Mouse (Mus musculus): ENCODE measurements around the gene Ndufs5. TPM values are rescaled to one million over a fixed set of nuclear protein-coding genes. Genes with fewer than 3 reads are reported as not detected.

Gene Ndufs5
- total RNA-seq, 1 experiment, result 92.9 TPM

DNA sequence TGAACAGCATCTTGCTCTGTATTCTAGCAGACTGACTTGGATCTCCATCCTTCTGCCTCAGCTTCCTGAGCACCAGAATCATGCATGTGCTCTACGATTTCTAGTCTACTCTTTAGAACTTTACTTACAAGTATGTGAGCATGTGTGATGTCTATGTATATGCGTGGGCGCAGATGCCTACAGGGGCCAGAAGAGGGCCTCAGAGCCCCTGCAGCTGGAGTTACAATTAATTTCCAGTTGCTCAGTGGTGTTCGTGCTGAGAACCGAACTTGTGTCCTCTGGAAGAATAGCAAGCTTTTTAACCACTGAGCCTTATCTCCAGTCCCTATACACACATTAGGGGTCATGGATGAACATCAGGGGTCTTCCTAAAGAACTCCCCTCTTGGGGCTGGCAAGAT is 10.7 kb downstream of the Ndufs5 start:
- no peak for TF ChIP-seq CHD2 (IDR thresholded peaks at IDR 0.05; ENCODE audit: low read depth, low read length)
- TF ChIP-seq ZNF384 (IDR thresholded peaks at IDR 0.05; ENCODE audit: low read depth, low read length), result no peak
- TF ChIP-seq MAFK (IDR thresholded peaks at IDR 0.05; ENCODE audit: insufficient read depth, low read depth, low read length), result no peak
- no peak for TF ChIP-seq ZC3H11A (IDR thresholded peaks at IDR 0.05; ENCODE audit: borderline replicate concordance, low read depth, low read length)
- TF ChIP-seq HCFC1 (IDR thresholded peaks at IDR 0.05; ENCODE audit: borderline replicate concordance, insufficient read depth, low read length), result no peak
- H3K27ac ChIP-seq (ENCODE audit: insufficient read depth, low read depth, low read length, poor library complexity, severe bottlenecking), result no peak overlapping the region
- H3K9me3 ChIP-seq (ENCODE audit: control insufficient read depth, insufficient read depth, low read depth, low read length), result no peaks in the 10 kb centered on the region
- no peaks in the 10 kb centered on the region for H3K4me1 ChIP-seq (ENCODE audit: control insufficient read depth in 2 of 2, insufficient read depth in 2 of 2, low read length in 2 of 2, poor library complexity in 1 of 2)
- DNase-seq (ENCODE audit: low read depth, low spot score), result no peak
- no peaks in the 10 kb centered on the region for H3K36me3 ChIP-seq (ENCODE audit: control insufficient read depth, insufficient read depth, low read length, poor library complexity, severe bottlenecking)
- no peak overlapping the region for H3K4me3 ChIP-seq (ENCODE audit: insufficient read depth in 1 of 2, low read depth in 1 of 2, low read length in 2 of 2, poor library complexity in 1 of 2, severe bottlenecking in 1 of 2)
- no peak overlapping the region for H3K9ac ChIP-seq (ENCODE audit: insufficient read depth, low read depth, low read length, poor library complexity, severe bottlenecking)
- in situ Hi-C loops (cut with MboI; ENCODE audit: low sequenced_read_pairs in 2 of 2, unreplicated experiment in 2 of 2), result no loop called here

DNA sequence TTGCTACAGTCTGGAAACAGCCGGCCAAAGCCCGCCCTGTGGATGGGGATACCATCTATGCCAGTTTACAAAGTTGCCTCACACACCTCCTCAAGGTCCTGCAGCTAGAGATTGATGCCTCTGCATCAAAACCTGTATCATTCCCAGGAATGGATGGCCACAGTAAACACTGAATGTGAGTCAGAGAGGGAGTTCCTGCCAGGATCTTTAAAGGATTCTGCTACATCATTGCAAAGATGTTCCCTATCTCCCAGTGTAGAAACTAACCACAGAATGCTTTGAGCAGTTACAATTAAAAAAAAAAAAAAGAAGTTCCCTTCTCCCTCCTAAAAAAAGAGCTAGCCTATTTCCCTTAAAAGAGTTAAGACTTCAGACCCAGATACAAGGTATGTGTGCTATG is 12.7 kb downstream of the Ndufs5 start:
- in situ Hi-C loops (cut with MboI; ENCODE audit: low sequenced_read_pairs in 2 of 2, unreplicated experiment in 2 of 2), result no loop called here
- no peak for TF ChIP-seq CHD2 (IDR thresholded peaks at IDR 0.05; ENCODE audit: low read depth, low read length)
- DNase-seq (ENCODE audit: low read depth, low spot score), result no peak
- Histone ChIP-seq H3K9ac (ENCODE audit: insufficient read depth, low read depth, low read length, poor library complexity, severe bottlenecking) (no peak overlapping the region), H3K36me3 (ENCODE audit: control insufficient read depth, insufficient read depth, low read length, poor library complexity, severe bottlenecking) (no peaks in the 10 kb centered on the region), H3K9me3 (ENCODE audit: control insufficient read depth, insufficient read depth, low read depth, low read length) (no peaks in the 10 kb centered on the region), H3K4me1 (ENCODE audit: control insufficient read depth in 2 of 2, insufficient read depth in 2 of 2, low read length in 2 of 2, poor library complexity in 1 of 2) (no peaks in the 10 kb centered on the region), H3K4me3 (ENCODE audit: insufficient read depth in 1 of 2, low read depth in 1 of 2, low read length in 2 of 2, poor library complexity in 1 of 2, severe bottlenecking in 1 of 2) (no peak overlapping the region), H3K27ac (ENCODE audit: insufficient read depth, low read depth, low read length, poor library complexity, severe bottlenecking) (no peak overlapping the region)

DNA sequence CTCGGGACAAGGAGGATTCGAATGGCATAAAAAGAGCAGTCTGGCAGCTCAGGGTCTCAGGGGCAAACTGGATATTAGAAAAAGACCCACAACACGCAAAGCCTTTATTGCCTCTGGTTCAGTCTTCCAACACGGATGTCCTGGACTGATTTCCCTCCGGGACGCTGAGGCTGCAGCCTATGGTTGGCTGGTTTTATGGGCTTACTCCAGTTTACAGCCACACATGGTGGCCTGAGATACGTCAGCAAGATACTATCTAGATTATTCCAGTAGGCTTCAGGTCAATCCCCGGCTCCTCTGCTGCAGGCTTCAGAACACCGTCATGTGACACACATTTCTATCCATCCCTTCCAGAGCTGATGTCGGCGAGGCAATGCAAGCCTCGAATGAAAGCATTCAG is 24.6 kb downstream of the Ndufs5 start:
- Histone ChIP-seq H3K9me3 (ENCODE audit: control insufficient read depth, insufficient read depth, low read depth, low read length) (no peaks in the 10 kb centered on the region), H3K27ac (ENCODE audit: insufficient read depth, low read depth, low read length, poor library complexity, severe bottlenecking) (no peak overlapping the region), H3K9ac (ENCODE audit: insufficient read depth, low read depth, low read length, poor library complexity, severe bottlenecking) (no peak overlapping the region), H3K4me1 (ENCODE audit: control insufficient read depth in 2 of 2, insufficient read depth in 2 of 2, low read length in 2 of 2, poor library complexity in 1 of 2) (peaks cover 6 to 9% of the 10 kb centered on the region in 2 experiments), H3K36me3 (ENCODE audit: control insufficient read depth, insufficient read depth, low read length, poor library complexity, severe bottlenecking) (no peaks in the 10 kb centered on the region), H3K4me3 (ENCODE audit: insufficient read depth in 1 of 2, low read depth in 1 of 2, low read length in 2 of 2, poor library complexity in 1 of 2, severe bottlenecking in 1 of 2) (no peak overlapping the region)
- DNase-seq (ENCODE audit: low read depth, low spot score), result no peak
- in situ Hi-C loops (cut with MboI; ENCODE audit: low sequenced_read_pairs in 2 of 2, unreplicated experiment in 2 of 2), result no loop called here
- TF ChIP-seq HCFC1 (IDR thresholded peaks at IDR 0.05; ENCODE audit: borderline replicate concordance, insufficient read depth, low read length) (no peak), ZNF384 (IDR thresholded peaks at IDR 0.05; ENCODE audit: low read depth, low read length) (no peak), ZC3H11A (IDR thresholded peaks at IDR 0.05; ENCODE audit: borderline replicate concordance, low read depth, low read length) (no peak), MAFK (IDR thresholded peaks at IDR 0.05; ENCODE audit: insufficient read depth, low read depth, low read length) (no peak), CHD2 (IDR thresholded peaks at IDR 0.05; ENCODE audit: low read depth, low read length) (no peak)

DNA sequence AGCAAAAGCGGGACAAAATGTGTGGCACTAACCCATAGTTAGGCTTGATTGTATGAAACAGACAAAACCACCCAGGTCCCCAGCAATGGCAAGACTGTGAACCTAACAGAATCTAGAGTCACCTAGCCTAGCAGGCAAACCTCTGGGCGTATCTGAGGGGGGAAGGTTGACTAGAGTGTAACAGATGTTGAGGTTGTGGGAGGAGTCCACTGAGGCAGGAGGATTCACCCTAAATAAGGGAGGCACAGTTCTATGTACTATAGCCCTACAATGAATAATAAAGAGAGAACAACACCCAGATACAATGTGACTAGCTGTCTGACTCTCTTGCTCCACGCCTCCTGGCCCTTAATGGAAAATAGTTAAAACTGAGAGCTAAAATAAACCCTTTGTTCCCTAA is 25.9 kb downstream of the Ndufs5 start:
- in situ Hi-C loops (cut with MboI; ENCODE audit: low sequenced_read_pairs in 2 of 2, unreplicated experiment in 2 of 2), result no loop called here
- Histone ChIP-seq H3K4me1 (ENCODE audit: control insufficient read depth in 2 of 2, insufficient read depth in 2 of 2, low read length in 2 of 2, poor library complexity in 1 of 2) (peaks cover 6 to 9% of the 10 kb centered on the region in 2 experiments), H3K9me3 (ENCODE audit: control insufficient read depth, insufficient read depth, low read depth, low read length) (no peaks in the 10 kb centered on the region), H3K9ac (ENCODE audit: insufficient read depth, low read depth, low read length, poor library complexity, severe bottlenecking) (no peak overlapping the region), H3K27ac (ENCODE audit: insufficient read depth, low read depth, low read length, poor library complexity, severe bottlenecking) (no peak overlapping the region), H3K4me3 (ENCODE audit: insufficient read depth in 1 of 2, low read depth in 1 of 2, low read length in 2 of 2, poor library complexity in 1 of 2, severe bottlenecking in 1 of 2) (no peak overlapping the region), H3K36me3 (ENCODE audit: control insufficient read depth, insufficient read depth, low read length, poor library complexity, severe bottlenecking) (no peaks in the 10 kb centered on the region)
- DNase-seq (ENCODE audit: low read depth, low spot score), result no peak
- TF ChIP-seq MAFK (IDR thresholded peaks at IDR 0.05; ENCODE audit: insufficient read depth, low read depth, low read length) (no peak), HCFC1 (IDR thresholded peaks at IDR 0.05; ENCODE audit: borderline replicate concordance, insufficient read depth, low read length) (no peak), ZNF384 (IDR thresholded peaks at IDR 0.05; ENCODE audit: low read depth, low read length) (no peak), ZC3H11A (IDR thresholded peaks at IDR 0.05; ENCODE audit: borderline replicate concordance, low read depth, low read length) (no peak), CHD2 (IDR thresholded peaks at IDR 0.05; ENCODE audit: low read depth, low read length) (no peak)

DNA sequence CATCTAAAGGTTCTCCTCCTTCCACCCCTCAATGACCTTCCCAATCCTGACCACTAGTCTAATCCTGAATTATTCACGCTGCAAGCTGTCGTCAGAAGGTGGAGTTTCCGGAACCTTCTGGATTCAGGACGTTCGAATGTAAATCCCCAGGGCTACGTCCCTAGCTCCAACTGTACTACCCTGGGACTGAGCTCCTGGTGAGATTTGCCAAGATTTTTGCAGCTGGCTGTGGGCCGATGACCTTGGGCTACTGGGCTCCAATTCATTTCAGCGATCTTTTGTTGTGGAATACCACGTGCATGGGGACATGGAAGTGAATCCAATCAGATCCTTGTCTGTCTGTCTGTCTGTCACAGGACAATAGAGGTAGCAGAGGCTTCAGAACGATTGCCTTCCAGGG is 27.7 kb downstream of the Ndufs5 start:
- in situ Hi-C loops (cut with MboI; ENCODE audit: low sequenced_read_pairs in 2 of 2, unreplicated experiment in 2 of 2), result no loop called here
- TF ChIP-seq CHD2 (IDR thresholded peaks at IDR 0.05; ENCODE audit: low read depth, low read length) (no peak), MAFK (IDR thresholded peaks at IDR 0.05; ENCODE audit: insufficient read depth, low read depth, low read length) (no peak), HCFC1 (IDR thresholded peaks at IDR 0.05; ENCODE audit: borderline replicate concordance, insufficient read depth, low read length) (no peak), ZC3H11A (IDR thresholded peaks at IDR 0.05; ENCODE audit: borderline replicate concordance, low read depth, low read length) (no peak), ZNF384 (IDR thresholded peaks at IDR 0.05; ENCODE audit: low read depth, low read length) (no peak)

More for the DNA sequence above, 27.7 kb downstream of the Ndufs5 start:
- no peak overlapping the region for H3K9ac ChIP-seq (ENCODE audit: insufficient read depth, low read depth, low read length, poor library complexity, severe bottlenecking)
- no peak overlapping the region for H3K27ac ChIP-seq (ENCODE audit: insufficient read depth, low read depth, low read length, poor library complexity, severe bottlenecking)
- H3K36me3 ChIP-seq (ENCODE audit: control insufficient read depth, insufficient read depth, low read length, poor library complexity, severe bottlenecking), result no peaks in the 10 kb centered on the region
- H3K9me3 ChIP-seq (ENCODE audit: control insufficient read depth, insufficient read depth, low read depth, low read length), result no peaks in the 10 kb centered on the region
- no peak overlapping the region for H3K4me3 ChIP-seq (ENCODE audit: insufficient read depth in 1 of 2, low read depth in 1 of 2, low read length in 2 of 2, poor library complexity in 1 of 2, severe bottlenecking in 1 of 2)
- DNase-seq (ENCODE audit: low read depth, low spot score), result peak; percentile 40
- peaks cover 6 to 9% of the 10 kb centered on the region in 2 experiments for H3K4me1 ChIP-seq (ENCODE audit: control insufficient read depth in 2 of 2, insufficient read depth in 2 of 2, low read length in 2 of 2, poor library complexity in 1 of 2)
